Comparison of ENCODE assay signal across 8 mouse cellular contexts in the genomic region with DNA sequence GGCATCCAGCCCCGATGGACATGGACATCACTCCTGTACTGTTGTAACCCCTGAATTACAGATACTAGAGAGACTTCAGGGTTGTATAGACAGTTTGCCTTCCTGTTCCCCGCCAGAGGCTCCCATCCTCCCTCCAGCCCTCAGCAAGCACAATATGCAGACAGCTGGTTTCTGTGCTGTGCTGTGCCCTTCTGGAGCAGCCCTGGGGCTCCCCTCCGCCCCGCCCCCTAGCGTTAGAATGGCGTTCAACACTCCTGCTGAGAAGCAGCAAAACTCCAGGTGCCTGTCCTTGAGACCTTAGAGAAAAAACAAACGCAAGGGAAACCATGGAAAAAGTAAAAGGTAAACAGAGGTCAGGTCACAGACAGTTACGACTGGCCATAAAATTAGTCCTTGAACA. TPM values are rescaled to one million over a fixed set of nuclear protein-coding genes. Genes with fewer than 3 reads are reported as not detected.
DNase-seq lines count a peak whose midpoint lies in the region; ATAC-seq and TF ChIP-seq lines count a peak whose summit lies in the region.

No protein-coding gene starts in this region.

- peak; percentile 76 for TF ChIP-seq CTCF in bone marrow, adult 2 months (IDR thresholded peaks at IDR 0.05; ENCODE audit: control insufficient read depth, insufficient read depth, low read length)
- peak; percentile 92 for TF ChIP-seq CTCF in liver, embryonic 14.5 days (IDR thresholded peaks at IDR 0.05; ENCODE audit: low read depth)

- no peak overlapping the region for H3K4me3 ChIP-seq in neural tube, embryonic 15.5 days (replicated peaks)
- no peak overlapping the region for H3K4me3 ChIP-seq in bone marrow, adult 2 months (replicated peaks; ENCODE audit: control insufficient read depth, low read depth, low read length)
- no peak overlapping the region for H3K4me3 ChIP-seq in intestine, embryonic 16.5 days (ENCODE audit: low read length)
- H3K4me3 ChIP-seq in liver, embryonic 14.5 days (ENCODE audit: insufficient read depth in 1 of 2, low read depth in 2 of 2, low read length in 2 of 2): no peak overlapping the region
- H3K4me3 ChIP-seq in neural tube, embryonic 12.5 days: no peak overlapping the region

- H3K36me3 ChIP-seq in neural tube, embryonic 15.5 days: no peaks in the 10 kb centered on the region
- no peaks in the 10 kb centered on the region for H3K36me3 ChIP-seq in intestine, embryonic 16.5 days (ENCODE audit: control insufficient read depth, insufficient read depth, low read length)
- no peaks in the 10 kb centered on the region for H3K36me3 ChIP-seq in liver, embryonic 14.5 days (replicated peaks; ENCODE audit: control insufficient read depth, insufficient read depth, low read depth)
- H3K36me3 ChIP-seq in neural tube, embryonic 12.5 days: no peaks in the 10 kb centered on the region

- TF ChIP-seq EP300 in liver, embryonic 14.5 days (IDR thresholded peaks at IDR 0.05; ENCODE audit: low read depth): no peak

- H3K27ac ChIP-seq in neural tube, embryonic 15.5 days (replicated peaks): no peak overlapping the region
- no peak overlapping the region for H3K27ac ChIP-seq in bone marrow, adult 2 months (ENCODE audit: control insufficient read depth, insufficient read depth, low read depth, low read length, poor library complexity)
- H3K27ac ChIP-seq in intestine, embryonic 16.5 days (ENCODE audit: low read length): no peak overlapping the region
- no peak overlapping the region for H3K27ac ChIP-seq in liver, embryonic 14.5 days
- no peak overlapping the region for H3K27ac ChIP-seq in neural tube, embryonic 12.5 days

- peaks cover 10% of the 10 kb centered on the region; the same call in 1 of the 2 replicates for H3K4me1 ChIP-seq in neural tube, embryonic 15.5 days
- H3K4me1 ChIP-seq in bone marrow, adult 2 months (ENCODE audit: control insufficient read depth, insufficient read depth, low read length): no peaks in the 10 kb centered on the region
- no peaks in the 10 kb centered on the region for H3K4me1 ChIP-seq in intestine, embryonic 16.5 days (ENCODE audit: control insufficient read depth, insufficient read depth, low read length)
- peaks cover 18 to 27% of the 10 kb centered on the region in 2 experiments for H3K4me1 ChIP-seq in liver, embryonic 14.5 days (replicated peaks; ENCODE audit: control insufficient read depth in 2 of 2, insufficient read depth in 2 of 2, low read length in 1 of 2)
- H3K4me1 ChIP-seq in neural tube, embryonic 12.5 days: no peaks in the 10 kb centered on the region

- TF ChIP-seq POLR2A in bone marrow, adult 2 months (IDR thresholded peaks at IDR 0.05; ENCODE audit: borderline replicate concordance, control insufficient read depth, low read depth, low read length): no peak

- no peak for ATAC-seq in neural tube, embryonic 15.5 days (ENCODE audit: low FRiP score)
- peak; percentile 84 for ATAC-seq in intestine, embryonic 16.5 days
- ATAC-seq in liver, embryonic 14.5 days (ENCODE audit: insufficient read depth): no peak
- 0 out of 2 replicates have a peak, but pooled peaks have one; percentile 42 for ATAC-seq in neural tube, embryonic 12.5 days (ENCODE audit: low FRiP score, low read depth)

- no peaks in the 10 kb centered on the region for H3K9me3 ChIP-seq in neural tube, embryonic 15.5 days (replicated peaks)
- no peaks in the 10 kb centered on the region for H3K9me3 ChIP-seq in intestine, embryonic 16.5 days (ENCODE audit: control insufficient read depth, low read length)
- H3K9me3 ChIP-seq in liver, embryonic 14.5 days (ENCODE audit: control insufficient read depth, low read length): no peaks in the 10 kb centered on the region
- no peaks in the 10 kb centered on the region for H3K9me3 ChIP-seq in neural tube, embryonic 12.5 days

- H3K4me2 ChIP-seq in neural tube, embryonic 15.5 days: no peak overlapping the region
- no peak overlapping the region for H3K4me2 ChIP-seq in intestine, embryonic 16.5 days (ENCODE audit: low read depth, low read length)
- no peak overlapping the region for H3K4me2 ChIP-seq in liver, embryonic 14.5 days (ENCODE audit: low read depth)
- no peak overlapping the region for H3K4me2 ChIP-seq in neural tube, embryonic 12.5 days (replicated peaks)

- WGBS in neural tube, embryonic 15.5 days: 17% methylated on average over 8 of the region's 8 CpGs
- 20% methylated on average over 8 of the region's 8 CpGs for WGBS in bone marrow, adult 2 months
- 13% methylated on average over 8 of the region's 8 CpGs for WGBS in intestine, embryonic 16.5 days
- 14% methylated on average over 8 of the region's 8 CpGs for WGBS in liver, embryonic 14.5 days (ENCODE audit: insufficient replicate concordance)
- 18% methylated on average over 8 of the region's 8 CpGs for WGBS in neural tube, embryonic 12.5 days

- DNase-seq in neural tube, embryonic 10.5 days (ENCODE audit: extremely low spot score, low spot score): peak; percentile 73
- peak; percentile 23 to 28 for DNase-seq in frontal cortex, postnatal 25 days (ENCODE audit: low spot score in 2 of 2)
- no peak for DNase-seq in liver, embryonic 14.5 days (ENCODE audit: low read depth in 3 of 3, low spot score in 3 of 3)
- peak; percentile 85 for DNase-seq in thymus, postnatal 0 days (ENCODE audit: low spot score)

- H3K27me3 ChIP-seq in neural tube, embryonic 15.5 days (replicated peaks): no peaks in the 10 kb centered on the region
- no peaks in the 10 kb centered on the region for H3K27me3 ChIP-seq in intestine, embryonic 16.5 days (replicated peaks; ENCODE audit: control insufficient read depth, insufficient read depth, low read length)
- no peaks in the 10 kb centered on the region for H3K27me3 ChIP-seq in liver, embryonic 14.5 days (ENCODE audit: control insufficient read depth, insufficient read depth, low read length)
- no peaks in the 10 kb centered on the region for H3K27me3 ChIP-seq in neural tube, embryonic 12.5 days (replicated peaks)

- H3K9ac ChIP-seq in neural tube, embryonic 15.5 days (replicated peaks): no peak overlapping the region
- H3K9ac ChIP-seq in intestine, embryonic 16.5 days (ENCODE audit: low read depth, low read length): no peak overlapping the region
- no peak overlapping the region for H3K9ac ChIP-seq in liver, embryonic 14.5 days (replicated peaks)
- no peak overlapping the region for H3K9ac ChIP-seq in neural tube, embryonic 12.5 days

RNA-seq across cellular contexts. Expression of a gene that starts 59.9 kb away (rescaled TPM):
- polyA plus RNA-seq in neural tube, embryonic 15.5 days (2015; fragmentation: Nextera tagmentation; extraction: Ambion mirVana): 0.70 TPM in 1 of 2 replicates, not detected in the other
- not detected in 2 replicates for polyA plus RNA-seq in bone marrow, adult 2 months (2011; ENCODE audit: insufficient read depth, insufficient read length, low replicate concordance, missing spikeins)
- polyA plus RNA-seq in intestine, embryonic 16.5 days (2015; fragmentation: Nextera tagmentation; extraction: Ambion mirVana): 12.6 and 18.7 TPM in 2 replicates
- polyA plus RNA-seq in liver, embryonic 14.5 days (2012; rRNA removed): not detected in 2 replicates
- polyA plus RNA-seq in liver, embryonic 14.5 days (2014; fragmentation: Nextera tagmentation; extraction: Ambion mirVana): not detected in 2 replicates
- not detected in 2 replicates for polyA plus RNA-seq in neural tube, embryonic 12.5 days (2016; fragmentation: Nextera tagmentation; extraction: Ambion mirVana)
- 3.3 and 3.4 TPM in 2 replicates for polyA plus RNA-seq in thymus, postnatal 0 days (2015; fragmentation: Nextera tagmentation; extraction: Ambion mirVana)

Comparison
In these comparisons a context has a peak if more than half of its experiments do, and no peak if none do; other contexts are left out.
1. ATAC-seq: peak in intestine, embryonic 16.5 days (single experiment) and neural tube, embryonic 12.5 days (single experiment); none in neural tube, embryonic 15.5 days (single experiment) and liver, embryonic 14.5 days (single experiment).
2. DNase-seq: peak in neural tube, embryonic 10.5 days (single experiment), frontal cortex, postnatal 25 days (2 of 2) and thymus, postnatal 0 days (single experiment); none in liver, embryonic 14.5 days (0 of 3).